Mouse (Mus musculus) myocyte (in vitro differentiated cells): ENCODE data around the gene Ralgps1.

Source experiments
- E2F4 ChIP-seq: IDR thresholded peaks from one replicate; pipeline ENCODE4 v1.6.1; 2011; ENCODE audit warnings: mild to moderate bottlenecking, control low read depth, moderate library complexity; ENCODE audit not compliant: insufficient read depth
- MYOD1 ChIP-seq, 3 experiments: IDR thresholded peaks; one replicate each; pipeline ENCODE4 v1.6.1; 2011; ENCODE audit warnings: control low read depth in 2 of 3, low read depth in 2 of 3, mild to moderate bottlenecking in 2 of 3, moderate library complexity in 1 of 3; ENCODE audit not compliant: insufficient read length in 2 of 3, control insufficient read depth in 1 of 3
- MYOG ChIP-seq, 3 experiments: IDR thresholded peaks; one replicate each; pipeline ENCODE4 v1.6.1; 2011; ENCODE audit warnings: control low read depth in 2 of 3, low read depth in 2 of 3, mild to moderate bottlenecking in 2 of 3; ENCODE audit not compliant: insufficient read length in 2 of 3, control insufficient read depth in 1 of 3, insufficient read depth in 1 of 3
- POLR2A ChIP-seq: IDR thresholded peaks from one replicate; pipeline ENCODE4 v1.6.1; 2011; ENCODE audit warnings: low read depth, mild to moderate bottlenecking, control low read depth, moderate library complexity; ENCODE audit not compliant: insufficient read length
- POLR2AphosphoS2 ChIP-seq: IDR thresholded peaks from one replicate; pipeline ENCODE4 v1.6.1; 2011; ENCODE audit warnings: low read depth, control low read depth; ENCODE audit not compliant: insufficient read length
- TCF12 ChIP-seq: IDR thresholded peaks from one replicate; pipeline ENCODE4 v1.6.1; 2011; ENCODE audit warnings: mild to moderate bottlenecking, control low read depth; ENCODE audit not compliant: poor library complexity, insufficient read depth, severe bottlenecking

DNA sequence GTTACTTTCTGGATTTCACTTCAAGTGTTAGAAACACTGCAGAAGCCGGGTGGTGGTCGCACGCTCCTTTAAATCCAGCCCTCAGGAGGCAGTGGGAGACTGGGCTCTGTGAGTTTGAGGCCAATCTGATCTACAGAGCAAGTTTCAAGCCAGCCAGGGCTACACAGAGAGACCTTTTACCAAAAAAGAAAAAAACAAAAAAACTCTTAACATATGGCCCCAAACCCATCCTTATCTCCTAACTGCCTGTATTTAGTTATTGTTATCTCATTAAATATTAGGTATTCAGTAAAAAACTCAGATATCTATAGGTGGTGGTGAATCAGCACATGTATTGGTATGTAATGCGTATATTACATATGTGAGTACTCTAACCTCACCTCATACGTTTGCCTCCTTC lies 31.4 kb upstream of the Ralgps1 start:
- TF ChIP-seq POLR2A (no peak), POLR2AphosphoS2 (no peak), MYOD1 (IDR thresholded peaks at IDR 0.05; ENCODE audit: control insufficient read depth in 1 of 3, insufficient read length in 2 of 3, low read depth in 2 of 3) (no peak), TCF12 (no peak), E2F4 (no peak), MYOG (IDR thresholded peaks at IDR 0.05; ENCODE audit: control insufficient read depth in 1 of 3, insufficient read depth in 1 of 3, insufficient read length in 2 of 3, low read depth in 2 of 3) (no peak)
